Mouse (Mus musculus) midbrain, embryonic 16.5 days (tissue): ENCODE measurements at regions not wholly inside any gene's neighbourhood (a gene's known extent, or its start where the extent isn't known, plus 50 kb on each side); places are given as distances from the start of the nearest gene placed in this dataset.

Experiments
- ATAC-seq: fragments of 200-750 bp; cut with Nextera tagmentation; 2 replicates; pipeline ENCODE4 v1.8.0; 2017; ENCODE audit warnings: moderate TSS enrichment
- H3K27ac ChIP-seq: fragments of 300-500 bp; sonication (generic); 2 replicates; pipeline ENCODE4 v1.5.1; 2014; ENCODE audit warnings: mild to moderate bottlenecking, low read length, mixed read lengths
- H3K27me3 ChIP-seq: fragments of 300-500 bp; sonication (generic); 2 replicates; pipeline ENCODE4 v1.6.1; 2014; ENCODE audit warnings: low read depth, low read length, mixed read lengths; ENCODE audit not compliant: control insufficient read depth, insufficient read depth
- H3K36me3 ChIP-seq: fragments of 300-500 bp; sonication (generic); 2 replicates; pipeline ENCODE4 v1.6.1; 2014; ENCODE audit warnings: mild to moderate bottlenecking, low read length, moderate library complexity, mixed read lengths; ENCODE audit not compliant: control insufficient read depth, insufficient read depth
- H3K4me1 ChIP-seq: fragments of 300-500 bp; sonication (generic); 2 replicates; pipeline ENCODE4 v1.6.1; 2014; ENCODE audit warnings: mild to moderate bottlenecking, low read length, mixed read lengths; ENCODE audit not compliant: control insufficient read depth, insufficient read depth
- H3K4me2 ChIP-seq: fragments of 300-500 bp; sonication (generic); 2 replicates; pipeline ENCODE4 v1.6.1; 2014; ENCODE audit warnings: mild to moderate bottlenecking, low read length, mixed read lengths
- H3K4me3 ChIP-seq: fragments of 300-500 bp; sonication (generic); 2 replicates; pipeline ENCODE4 v1.5.1; 2014; ENCODE audit warnings: low read depth, mild to moderate bottlenecking, low read length, moderate library complexity, mixed read lengths
- H3K9ac ChIP-seq: fragments of 300-500 bp; sonication (generic); 2 replicates; pipeline ENCODE4 v1.6.1; 2014; ENCODE audit warnings: low read depth, low read length, mixed read lengths
- H3K9me3 ChIP-seq: fragments of 300-500 bp; sonication (generic); replicated peaks from 2 replicates; pipeline ENCODE4 v1.6.1; 2014; ENCODE audit warnings: mild to moderate bottlenecking, low read length, mixed read lengths; ENCODE audit not compliant: control insufficient read depth, poor library complexity, severe bottlenecking
- WGBS: fragments of 180-500 bp; shearing (Covaris S2); extraction: QIAGEN DNeasy Blood & Tissue Kit; methylation state at CpG from one replicate; pipeline ENCODE4 v1.1.7; 2014; 5-methylcytosine and 5-hydroxymethylcytosine counted together

DNA sequence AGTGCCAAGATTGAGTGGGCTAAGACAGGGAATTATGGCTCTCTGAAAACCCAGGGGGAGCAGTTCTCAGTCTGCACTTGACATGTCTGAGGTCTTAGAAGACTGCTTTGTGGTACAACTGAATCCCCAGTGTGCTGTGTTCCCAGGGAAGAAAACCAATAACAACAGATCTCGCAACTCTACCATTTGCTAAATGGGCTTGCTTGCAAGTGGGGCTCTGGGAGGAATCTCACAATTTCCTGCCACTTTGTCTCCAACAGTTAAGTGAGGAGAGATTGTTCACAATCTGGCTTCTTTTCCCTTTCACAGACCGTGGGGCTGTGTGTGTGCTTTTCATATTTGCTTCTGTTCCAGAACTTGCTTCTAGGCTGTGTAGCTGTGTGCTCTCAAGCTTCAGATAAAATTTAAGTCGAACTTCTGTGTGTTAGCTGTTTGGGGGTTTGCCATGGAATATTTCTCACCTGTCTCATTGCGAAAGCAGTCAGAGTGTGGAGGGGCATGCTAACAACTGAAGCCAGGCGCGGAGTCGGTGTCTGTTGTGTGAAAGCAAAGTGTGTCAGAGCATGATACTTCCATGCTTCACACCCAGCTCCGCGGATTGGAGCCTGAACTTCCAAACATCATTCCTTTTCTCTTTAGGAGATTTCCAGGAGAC is 108.8 kb upstream of the Col8a1 start:
- Histone ChIP-seq H3K36me3 (no peaks in the 10 kb centered on the region), H3K27me3 (no peaks in the 10 kb centered on the region), H3K9ac (no peak overlapping the region), H3K4me2 (no peak overlapping the region), H3K4me3 (no peak overlapping the region), H3K9me3 (no peaks in the 10 kb centered on the region), H3K4me1 (peaks cover 6% of the 10 kb centered on the region; the same call in 1 of the 2 replicates), H3K27ac (no peak overlapping the region)
- ATAC-seq = 0 out of 2 replicates have a peak, but pooled peaks have one; percentile 3
- 65% methylated on average over 9 of the region's 9 CpGs for WGBS

DNA sequence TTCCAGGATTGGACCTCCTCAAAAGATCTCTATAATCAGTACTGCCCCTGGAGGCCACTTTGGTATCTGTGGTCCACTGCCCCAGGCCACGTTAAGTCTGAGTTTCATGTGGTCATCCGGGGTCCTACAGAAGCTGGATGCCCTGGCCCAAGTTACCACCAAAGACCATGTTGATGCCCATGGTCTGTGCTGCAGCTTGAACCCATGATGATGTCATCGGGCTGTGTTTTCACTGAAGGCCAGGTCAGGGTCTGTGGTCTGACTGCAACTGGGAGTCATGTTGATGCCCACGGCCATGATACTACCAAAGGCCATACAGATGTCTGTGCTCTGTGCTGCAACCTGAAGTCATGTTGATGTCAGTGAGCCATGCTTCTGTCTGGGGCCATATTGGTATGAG is 122.3 kb upstream of the Col8a1 start:
- Histone ChIP-seq H3K36me3 (no peaks in the 10 kb centered on the region), H3K9ac (no peak overlapping the region), H3K9me3 (no peaks in the 10 kb centered on the region), H3K4me2 (no peak overlapping the region), H3K4me1 (no peaks in the 10 kb centered on the region), H3K4me3 (no peak overlapping the region), H3K27me3 (no peaks in the 10 kb centered on the region), H3K27ac (no peak overlapping the region)
- WGBS = 92% methylated on average over 4 of the region's 4 CpGs
- ATAC-seq = no peak

DNA sequence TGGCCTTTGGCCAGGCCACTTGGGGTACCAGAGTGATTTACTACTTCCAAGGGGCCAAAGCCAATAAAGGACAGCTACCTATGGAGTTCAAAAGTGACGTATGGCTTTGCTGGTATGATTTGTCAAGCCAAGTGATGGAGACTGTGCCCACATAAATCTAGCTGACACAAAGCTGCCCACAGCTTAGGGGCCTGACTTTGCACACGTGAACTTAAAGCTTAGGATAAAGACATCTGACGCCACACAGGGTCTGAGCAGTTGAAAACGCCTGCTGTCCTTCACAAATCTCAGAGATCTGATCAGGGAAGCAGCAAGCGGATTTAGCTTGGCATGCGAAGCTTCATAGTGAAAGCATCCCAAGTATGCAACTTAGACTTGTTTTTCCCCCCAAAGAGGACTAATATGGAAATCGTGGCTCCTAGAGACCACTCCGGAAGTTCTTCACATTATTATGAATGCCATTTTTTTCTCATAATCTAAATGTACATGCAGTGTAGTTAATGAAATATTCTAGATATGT is 127.1 kb upstream of the Col8a1 start:
- 54% methylated on average over 8 of the region's 8 CpGs for WGBS

DNA sequence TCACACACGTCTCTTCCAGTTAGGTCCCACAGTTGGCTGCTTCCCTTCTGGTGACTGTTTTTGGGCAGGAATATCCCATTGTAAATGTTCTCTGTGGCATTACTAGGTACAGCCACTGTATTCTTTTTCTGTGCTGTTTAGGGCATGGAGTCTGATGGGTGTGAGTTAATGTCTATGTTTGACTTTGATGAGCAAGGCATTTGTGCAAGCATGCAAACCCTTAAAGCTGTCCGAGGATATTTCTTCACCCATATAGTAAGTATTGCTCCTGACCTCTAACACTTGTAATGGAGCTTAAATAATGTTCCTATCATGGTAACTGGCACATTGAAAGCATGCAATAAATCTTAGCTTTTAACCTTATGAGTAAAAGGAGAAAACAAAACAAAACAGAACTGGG is 133.6 kb upstream of the Col8a1 start:
- ATAC-seq = no peak
- Histone ChIP-seq H3K36me3 (no peaks in the 10 kb centered on the region), H3K9me3 (no peaks in the 10 kb centered on the region), H3K27ac (no peak overlapping the region), H3K9ac (no peak overlapping the region), H3K4me3 (no peak overlapping the region), H3K4me1 (no peaks in the 10 kb centered on the region), H3K4me2 (no peak overlapping the region), H3K27me3 (no peaks in the 10 kb centered on the region)
- WGBS = 85% methylated on average over 2 of the region's 2 CpGs

More for the DNA sequence above, 127.1 kb upstream of the Col8a1 start:
- Histone ChIP-seq H3K36me3 (no peaks in the 10 kb centered on the region), H3K4me2 (no peak overlapping the region), H3K4me1 (no peaks in the 10 kb centered on the region), H3K9ac (no peak overlapping the region), H3K27ac (no peak overlapping the region), H3K9me3 (no peaks in the 10 kb centered on the region), H3K4me3 (no peak overlapping the region), H3K27me3 (no peaks in the 10 kb centered on the region)
- no peak for ATAC-seq

DNA sequence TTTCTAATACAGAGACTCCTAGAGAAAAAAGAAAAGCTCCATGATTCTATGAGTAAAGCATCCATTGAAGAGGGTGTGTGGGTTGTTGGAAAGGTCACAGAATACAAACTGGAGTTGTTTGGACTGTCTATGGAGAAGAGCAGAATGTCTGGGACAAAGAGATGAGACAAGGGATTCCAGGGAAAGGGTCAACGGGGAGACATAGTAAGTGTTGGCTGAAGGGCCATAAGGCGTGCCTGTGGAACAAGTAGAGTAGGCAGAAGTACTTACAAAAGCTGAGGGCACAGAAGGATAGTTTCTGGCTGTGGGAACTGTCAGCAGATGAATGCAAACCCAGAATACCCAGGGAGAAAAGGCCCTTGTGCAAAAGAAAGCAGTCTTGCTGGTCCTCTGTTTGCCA is 134.0 kb upstream of the Col8a1 start:
- ATAC-seq = no peak
- Histone ChIP-seq H3K36me3 (no peaks in the 10 kb centered on the region), H3K9ac (no peak overlapping the region), H3K4me2 (no peak overlapping the region), H3K4me1 (no peaks in the 10 kb centered on the region), H3K27ac (no peak overlapping the region), H3K27me3 (no peaks in the 10 kb centered on the region), H3K4me3 (no peak overlapping the region), H3K9me3 (no peaks in the 10 kb centered on the region)
- 60% methylated on average over 2 of the region's 2 CpGs for WGBS

DNA sequence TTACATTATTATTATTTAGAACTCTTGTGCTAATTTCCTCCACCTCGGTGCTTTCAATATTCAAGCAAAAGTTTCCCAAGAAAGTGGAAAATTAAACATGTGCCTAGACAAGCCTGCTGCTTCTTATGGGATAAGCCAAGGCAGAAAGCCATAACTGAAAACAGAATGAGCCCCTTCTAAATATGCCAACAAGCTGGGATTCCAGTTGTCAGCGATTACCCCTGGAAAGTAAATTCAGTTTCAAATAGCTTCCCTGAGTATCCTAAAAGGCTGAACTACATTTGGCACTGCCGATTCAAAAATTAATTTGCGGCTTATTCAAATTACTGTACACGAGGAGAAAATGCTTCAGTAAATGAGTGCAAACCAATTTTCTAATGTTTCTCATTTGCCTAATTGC is 135.6 kb upstream of the Col8a1 start:
- Histone ChIP-seq H3K27me3 (no peaks in the 10 kb centered on the region), H3K27ac (no peak overlapping the region), H3K4me3 (no peak overlapping the region), H3K4me1 (no peaks in the 10 kb centered on the region), H3K36me3 (no peaks in the 10 kb centered on the region), H3K9me3 (no peaks in the 10 kb centered on the region), H3K9ac (no peak overlapping the region), H3K4me2 (no peak overlapping the region)
- 78% methylated on average over 5 of the region's 5 CpGs for WGBS
- no peak for ATAC-seq

DNA sequence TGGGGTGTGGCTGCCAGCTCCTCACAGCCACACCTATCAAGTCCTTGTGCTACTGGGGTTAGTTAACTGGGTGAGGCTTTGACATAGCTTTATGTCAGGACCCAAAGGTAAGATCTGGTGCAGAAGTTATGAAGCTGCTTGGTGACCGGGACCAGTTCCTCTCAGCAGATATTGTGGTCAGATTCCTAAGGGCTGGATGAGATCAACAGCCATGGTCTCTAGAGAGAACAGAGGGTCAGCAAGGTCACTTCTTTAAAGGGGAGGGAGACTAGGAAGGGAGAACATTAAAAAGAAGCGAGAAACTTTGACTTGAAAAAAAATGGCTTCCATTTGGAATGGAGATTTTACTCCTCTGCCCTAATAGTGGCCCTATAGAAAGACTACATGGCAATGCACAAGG is 138.6 kb upstream of the Col8a1 start:
- no peaks in the 10 kb centered on the region for H3K27me3 ChIP-seq
- H3K9ac ChIP-seq = no peak overlapping the region
- H3K9me3 ChIP-seq = no peaks in the 10 kb centered on the region
- H3K4me3 ChIP-seq = no peak overlapping the region
- no peaks in the 10 kb centered on the region for H3K4me1 ChIP-seq
- no peak overlapping the region for H3K4me2 ChIP-seq
- ATAC-seq = no peak
- no peak overlapping the region for H3K27ac ChIP-seq
- no peaks in the 10 kb centered on the region for H3K36me3 ChIP-seq
- 87% methylated on average over 2 of the region's 2 CpGs for WGBS

DNA sequence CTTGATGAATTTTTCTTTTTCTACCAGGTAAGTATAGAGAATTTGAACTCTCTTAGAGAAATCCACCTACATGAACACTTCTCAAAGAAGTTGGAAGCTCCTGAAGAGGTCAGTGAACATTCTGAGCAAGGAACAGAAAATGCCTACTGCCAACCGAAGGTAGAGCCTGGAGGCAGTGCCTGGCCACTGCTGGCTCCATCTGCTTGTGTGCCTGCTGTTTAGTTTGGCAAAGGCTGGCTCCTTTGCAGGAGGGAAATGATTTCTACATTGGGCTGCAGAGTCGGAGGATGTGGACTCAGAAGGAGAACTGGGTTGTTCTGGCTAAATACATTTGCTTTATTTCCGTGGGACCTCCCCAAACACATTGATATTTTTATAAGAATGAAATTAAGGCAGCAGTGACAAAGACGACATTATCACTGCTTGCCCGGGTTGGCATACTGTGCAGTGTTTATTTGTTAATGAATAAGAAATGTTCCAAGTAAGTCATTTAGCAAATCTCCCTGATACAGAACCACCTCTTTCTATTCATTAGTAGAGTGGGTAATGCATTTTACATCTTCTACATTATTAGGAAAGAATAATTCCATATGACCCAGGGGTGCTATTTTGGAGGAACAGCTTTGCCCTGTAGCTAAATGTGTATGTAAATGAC is 139.3 kb upstream of the Col8a1 start:
- WGBS = 79% methylated on average over 5 of the region's 5 CpGs
- Histone ChIP-seq H3K27ac (no peak overlapping the region), H3K4me1 (no peaks in the 10 kb centered on the region), H3K4me2 (no peak overlapping the region), H3K27me3 (no peaks in the 10 kb centered on the region), H3K36me3 (no peaks in the 10 kb centered on the region), H3K4me3 (no peak overlapping the region), H3K9ac (no peak overlapping the region), H3K9me3 (no peaks in the 10 kb centered on the region)
- no peak for ATAC-seq

DNA sequence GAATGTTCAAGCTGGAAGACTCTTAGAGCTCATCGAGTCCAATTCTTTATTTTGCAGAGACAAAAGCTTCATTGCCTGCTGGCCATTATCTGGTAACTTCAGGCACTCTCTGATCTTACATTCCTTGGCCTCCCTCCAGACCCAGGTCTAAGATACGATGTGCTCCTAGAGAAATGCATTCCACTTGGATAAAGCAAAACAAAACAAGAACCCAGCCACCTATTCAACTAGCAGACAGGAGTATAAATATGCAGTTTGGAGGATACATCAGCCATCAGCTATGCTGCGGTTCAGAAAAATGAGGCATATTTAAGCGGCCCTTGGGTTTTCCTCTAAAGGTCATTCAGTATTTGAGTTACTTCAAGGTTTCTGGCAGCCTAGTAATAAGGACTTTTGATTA is 146.5 kb upstream of the Col8a1 start:
- no peaks in the 10 kb centered on the region for H3K27me3 ChIP-seq
- H3K36me3 ChIP-seq = no peaks in the 10 kb centered on the region
- no peaks in the 10 kb centered on the region for H3K9me3 ChIP-seq
- no peak overlapping the region for H3K27ac ChIP-seq
- no peak overlapping the region for H3K9ac ChIP-seq
- H3K4me2 ChIP-seq = no peak overlapping the region
- ATAC-seq = no peak
- no peaks in the 10 kb centered on the region for H3K4me1 ChIP-seq
- H3K4me3 ChIP-seq = no peak overlapping the region
- 62% methylated on average over 4 of the region's 4 CpGs for WGBS
